Mouse (Mus musculus) heart, postnatal 0 days (tissue): Measurements from ENCODE around the gene Plscr3. TPM values are rescaled to one million over a fixed set of nuclear protein-coding genes. Genes with fewer than 3 reads are reported as not detected.

Experiments
- ATAC-seq: fragments of 200-750 bp; cut with Nextera tagmentation; 2 replicates; pipeline ENCODE4 v1.8.0; 2017; ENCODE audit warnings: low read depth, moderate number of reproducible peaks, moderate library complexity; ENCODE audit not compliant: insufficient read depth
- DNase-seq: peaks from one replicate; pipeline ENCODE4 v3.0.0-alpha.2; 2016; ENCODE audit warnings: low spot score
- H3K27ac ChIP-seq: fragments of 300-500 bp; sonication (generic); 2 replicates; pipeline ENCODE4 v1.5.1; 2014; ENCODE audit warnings: low read depth, mild to moderate bottlenecking
- H3K27me3 ChIP-seq: fragments of 300-500 bp; sonication (generic); 2 replicates; pipeline ENCODE4 v1.6.1; 2014; ENCODE audit warnings: low read length, mixed read lengths; ENCODE audit not compliant: control insufficient read depth, insufficient read depth
- H3K36me3 ChIP-seq: fragments of 300-500 bp; sonication (generic); replicated peaks from 2 replicates; pipeline ENCODE4 v1.6.1; 2014; ENCODE audit warnings: low read length, mixed read lengths; ENCODE audit not compliant: control insufficient read depth, insufficient read depth
- H3K4me1 ChIP-seq: fragments of 300-500 bp; sonication (generic); 2 replicates; pipeline ENCODE4 v1.6.1; 2014; ENCODE audit warnings: antibody characterized with exemption; ENCODE audit not compliant: control insufficient read depth, insufficient read depth
- H3K4me2 ChIP-seq: fragments of 300-500 bp; sonication (generic); 2 replicates; pipeline ENCODE4 v1.6.1; 2014; ENCODE audit warnings: low read depth, mild to moderate bottlenecking, low read length, moderate library complexity
- H3K4me3 ChIP-seq: fragments of 300-500 bp; sonication (generic); 2 replicates; pipeline ENCODE4 v1.5.1; 2014; ENCODE audit warnings: low read depth, low read length
- H3K9ac ChIP-seq: fragments of 300-500 bp; sonication (generic); replicated peaks from 2 replicates; pipeline ENCODE4 v1.6.1; 2014; ENCODE audit warnings: low read depth, low read length, mixed read lengths
- H3K9me3 ChIP-seq: fragments of 300-500 bp; sonication (generic); replicated peaks from 2 replicates; pipeline ENCODE4 v1.6.1; 2016; ENCODE audit warnings: low read length; ENCODE audit not compliant: control insufficient read depth
- CTCF ChIP-seq: IDR thresholded peaks from 2 replicates; pipeline ENCODE4 v1.5.1; 2016; ENCODE audit warnings: antibody characterized with exemption, control low read depth, low read depth
- EP300 ChIP-seq: IDR thresholded peaks from 2 replicates; pipeline ENCODE4 v1.6.1; 2016; ENCODE audit warnings: antibody characterized with exemption, low read depth
- WGBS: fragments of 180-500 bp; shearing (Covaris S2); extraction: QIAGEN DNeasy Blood & Tissue Kit; methylation state at CpG from one replicate; pipeline ENCODE4 v1.1.7; 2014; 5-methylcytosine and 5-hydroxymethylcytosine counted together
- microRNA-seq: library from miRNA; unstranded; fragments of <30 nt; microRNA quantifications from one replicate; pipeline ENCODE4, GENCODE M21; 2016
- polyA plus RNA-seq: library from polyadenylated mRNA; unstranded; fragments of >200 nt; fragmentation: Nextera tagmentation; extraction: Ambion mirVana; gene quantifications from 2 replicates; pipeline ENCODE4 v1.2.1, GENCODE M21; 2015
- total RNA-seq: library from RNA; depleted of rRNA; stranded (reverse); fragments of >200 nt; gene quantifications from 2 replicates; pipeline ENCODE4 v1.2.3, GENCODE M21; 2014; ENCODE audit warnings: low replicate concordance; rRNA removed

Plscr3 gene
- total and polyA plus RNA-seq, 2 experiments from 2014 or later = 50.9 to 62.3 TPM

DNA sequence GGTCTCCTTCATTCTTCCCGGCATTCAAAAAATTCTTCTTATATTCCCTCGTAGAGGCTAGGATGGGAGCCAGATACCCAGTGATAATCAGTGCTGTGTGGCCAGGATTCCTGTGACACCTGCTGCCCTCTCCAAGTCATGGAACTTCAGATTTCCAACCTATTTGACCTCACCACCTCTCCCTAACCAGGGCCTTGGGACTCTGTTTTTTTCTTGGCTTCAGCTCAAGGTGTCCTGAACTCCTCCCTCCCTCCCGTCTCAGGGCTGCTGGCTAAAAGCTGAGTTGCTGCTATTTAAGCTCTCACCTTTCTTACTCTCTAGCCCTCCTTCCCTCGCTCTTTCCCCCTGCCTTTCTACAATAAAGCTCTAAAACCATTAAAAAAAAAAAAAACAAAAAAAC is 53.7 kb downstream of the Plscr3 start:
- peak overlapping the region; percentile 83 for H3K4me2 ChIP-seq
- TF ChIP-seq CTCF = no peak
- TF ChIP-seq EP300 = no peak
- H3K9me3 ChIP-seq = no peaks in the 10 kb centered on the region
- ATAC-seq (no peak), DNase-seq (no peak)
- H3K4me3 ChIP-seq = peak overlapping the region; percentile 72
- no peak overlapping the region for H3K27ac ChIP-seq
- 35% methylated on average over 4 of the region's 4 CpGs for WGBS
- H3K4me1 ChIP-seq = peaks cover 18% of the 10 kb centered on the region; the same call in 1 of the 2 replicates
- no peaks in the 10 kb centered on the region for H3K27me3 ChIP-seq
- H3K36me3 ChIP-seq = peaks cover 11% of the 10 kb centered on the region
- H3K9ac ChIP-seq = no peak overlapping the region; the same call in none of the 2 replicates

DNA sequence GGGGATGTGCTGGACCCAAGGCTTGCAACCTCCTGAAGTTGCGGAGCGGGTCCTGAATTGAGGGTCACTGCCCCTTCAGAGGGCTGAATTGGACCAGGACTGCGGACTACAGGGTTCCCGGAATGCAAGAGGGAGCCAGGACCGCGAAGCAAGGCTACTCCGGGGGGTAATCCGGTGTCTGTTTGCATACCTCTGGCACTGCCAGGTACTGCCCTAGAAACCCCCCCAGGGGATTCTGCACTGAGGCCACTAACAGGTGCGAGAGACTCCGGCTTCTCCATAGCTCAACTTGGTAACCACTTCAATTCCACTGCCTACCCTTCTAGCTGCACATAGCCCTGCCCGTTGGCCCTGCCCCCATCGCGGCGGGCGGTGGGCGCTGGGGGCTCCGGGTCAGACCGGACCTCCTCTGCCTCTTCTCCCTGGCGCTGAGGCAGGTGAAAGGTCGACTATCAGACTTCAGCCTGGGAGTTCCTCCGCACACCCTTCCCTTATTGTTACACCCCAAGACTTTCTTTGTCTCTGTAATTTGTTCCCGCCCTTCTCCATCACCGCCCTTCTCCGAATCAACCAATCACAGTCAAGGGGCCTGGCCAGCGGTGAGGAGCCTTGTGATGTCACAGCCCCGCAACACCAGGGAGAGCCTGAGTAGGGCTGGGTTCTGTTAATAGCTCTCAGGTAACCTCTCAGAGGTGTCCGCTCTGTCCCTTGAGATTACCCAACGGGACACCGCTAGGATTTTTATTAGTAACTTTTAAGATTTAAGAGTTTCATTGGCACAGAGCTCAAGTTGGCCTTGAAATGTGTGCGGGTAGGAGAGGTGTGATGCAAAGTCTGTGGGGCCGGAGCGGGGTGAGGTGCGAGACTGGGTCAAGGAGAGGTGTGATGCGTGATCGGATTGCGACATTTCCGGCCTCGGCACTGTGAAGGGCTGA is 54.6 kb downstream of the Plscr3 start, which contains the start of the genes 2810408A11Rik and Neurl4:
Gene 2810408A11Rik (minus strand): TSS at position 517 of the 935 bp plus-strand sequence.
Gene Neurl4 (plus strand): TSS at position 602 of the 935 bp plus-strand sequence.
- DNase-seq (peak; percentile 96), ATAC-seq (peak; percentile 89)
- under 1% methylated on average over 38 of the region's 38 CpGs for WGBS
- Histone ChIP-seq H3K36me3 (peaks cover 17% of the 10 kb centered on the region), H3K4me3 (peak within 1 kb of the TSS; percentile 72), H3K4me1 (peaks cover 18% of the 10 kb centered on the region; the same call in 1 of the 2 replicates), H3K27ac (peak within 1 kb of the TSS; percentile 95), H3K4me2 (peak within 1 kb of the TSS; percentile 83), H3K27me3 (no peaks in the 10 kb centered on the region), H3K9ac (peak within 1 kb of the TSS; percentile 85), H3K9me3 (no peaks in the 10 kb centered on the region)
- no peak for TF ChIP-seq EP300
- no peak for TF ChIP-seq CTCF

DNA sequence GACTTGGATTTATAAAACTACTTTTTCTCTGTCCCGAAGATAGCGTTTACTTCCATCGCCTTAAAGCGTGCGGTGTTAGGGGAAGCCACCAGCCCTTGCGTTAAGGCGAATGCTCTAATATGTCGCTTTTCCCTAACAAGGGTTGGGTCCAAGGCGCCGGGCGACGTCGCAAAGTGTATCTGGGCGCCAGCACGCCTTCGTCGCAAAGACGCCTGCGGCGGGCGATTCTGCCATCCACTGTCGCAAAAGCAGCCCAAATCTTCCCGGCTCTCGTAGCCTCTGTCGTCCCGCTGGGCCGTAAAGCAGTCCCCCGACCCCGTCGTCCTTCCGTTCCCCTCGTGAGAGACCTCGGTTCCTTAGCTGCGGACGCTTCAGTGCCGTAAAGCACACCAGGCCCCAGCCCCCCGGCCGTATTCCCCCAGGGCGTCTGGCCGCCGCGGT is 55.2 kb downstream of the Plscr3 start:
- H3K27ac ChIP-seq = peak overlapping the region; percentile 95
- peak overlapping the region; percentile 72 for H3K4me3 ChIP-seq
- H3K4me2 ChIP-seq = peak overlapping the region; percentile 83
- peak overlapping the region; percentile 85 for H3K9ac ChIP-seq
- H3K4me1 ChIP-seq = peaks cover 18% of the 10 kb centered on the region; the same call in 1 of the 2 replicates
- no peaks in the 10 kb centered on the region for H3K27me3 ChIP-seq
- peaks cover 24% of the 10 kb centered on the region for H3K36me3 ChIP-seq
- ATAC-seq = peak; percentile 85
- H3K9me3 ChIP-seq = no peaks in the 10 kb centered on the region
- under 1% methylated on average over 42 of the region's 42 CpGs for WGBS
- TF ChIP-seq EP300 = 0 out of 2 replicates have a peak, but pooled peaks have one; percentile 38
- TF ChIP-seq CTCF = no peak
- DNase-seq = peak; percentile 98

Small RNA genes within 50 kb of the gene (microRNA-seq; reads per million reads assigned to microRNA genes)
- not detected for gene Mir6924

Other genes with a start within 250 kb of the Plscr3 start
Only the 30 nearest of the 43 such genes appear.
- 0.81 TPM in 1 of 2 replicates, not detected in the other for gene Tnfsf13, start 160.6 kb upstream of the Plscr3 start, total RNA-seq
- gene Tnfsf13, start 160.6 kb upstream of the Plscr3 start, polyA plus RNA-seq = 0.57 and 0.89 TPM in 2 replicates
- 8.5 and 9.3 TPM in 2 replicates for gene Tnfsf12, start 150.5 kb upstream of the Plscr3 start, total RNA-seq
- gene Tnfsf12, start 150.5 kb upstream of the Plscr3 start, polyA plus RNA-seq = 5.3 and 5.5 TPM in 2 replicates
- 0.65 and 1.8 TPM in 2 replicates for gene Tnfsfm13, start 150.3 kb upstream of the Plscr3 start, total RNA-seq
- 2.8 and 3.0 TPM in 2 replicates for gene Tnfsfm13, start 150.3 kb upstream of the Plscr3 start, polyA plus RNA-seq
- 13.4 and 15.6 TPM in 2 replicates for gene Polr2a, start 87.7 kb upstream of the Plscr3 start, total RNA-seq
- gene Polr2a, start 87.7 kb upstream of the Plscr3 start, polyA plus RNA-seq = 6.2 and 6.6 TPM in 2 replicates
- not detected in 2 replicates for gene Slc35g3, start 84.4 kb upstream of the Plscr3 start, total RNA-seq
- gene Slc35g3, start 84.4 kb upstream of the Plscr3 start, polyA plus RNA-seq = 0.18 TPM in 1 of 2 replicates, not detected in the other
- gene Zbtb4, start 80.5 kb upstream of the Plscr3 start, total RNA-seq = 21.2 and 28.7 TPM in 2 replicates
- gene Zbtb4, start 80.5 kb upstream of the Plscr3 start, polyA plus RNA-seq = 2.6 and 2.9 TPM in 2 replicates
- 2.5 and 11.2 TPM in 2 replicates for gene Chrnb1, start 50.4 kb upstream of the Plscr3 start, total RNA-seq
- 2.7 and 3.1 TPM in 2 replicates for gene Chrnb1, start 50.4 kb upstream of the Plscr3 start, polyA plus RNA-seq
- gene Fgf11, start 44.5 kb upstream of the Plscr3 start, total RNA-seq = 5.3 and 5.7 TPM in 2 replicates
- 0.75 and 1.0 TPM in 2 replicates for gene Fgf11, start 44.5 kb upstream of the Plscr3 start, polyA plus RNA-seq
- gene Tmem102, start 40.8 kb upstream of the Plscr3 start, total RNA-seq = 0.43 and 2.7 TPM in 2 replicates
- gene Tmem102, start 40.8 kb upstream of the Plscr3 start, polyA plus RNA-seq = 2.6 TPM in 2 replicates
- not detected in 2 replicates for gene Gm39566, start 31.1 kb upstream of the Plscr3 start, total RNA-seq
- not detected in 2 replicates for gene Gm39566, start 31.1 kb upstream of the Plscr3 start, polyA plus RNA-seq
- not detected in 2 replicates for gene Spem2, start 27.9 kb upstream of the Plscr3 start, total RNA-seq
- gene Spem2, start 27.9 kb upstream of the Plscr3 start, polyA plus RNA-seq = not detected in 2 replicates
- gene Spem1, start 24.2 kb upstream of the Plscr3 start, total RNA-seq = not detected in 2 replicates
- gene Spem1, start 24.2 kb upstream of the Plscr3 start, polyA plus RNA-seq = not detected in 2 replicates
- 4.5 and 10.1 TPM in 2 replicates for gene Nlgn2, start 8.6 kb upstream of the Plscr3 start, total RNA-seq
- 0.89 TPM in 2 replicates for gene Nlgn2, start 8.6 kb upstream of the Plscr3 start, polyA plus RNA-seq
- 78.5 and 169 TPM in 2 replicates for gene Tmem256, start 7.9 kb upstream of the Plscr3 start, total RNA-seq
- 411 and 424 TPM in 2 replicates for gene Tmem256, start 7.9 kb upstream of the Plscr3 start, polyA plus RNA-seq
- 0.50 TPM in 1 of 2 replicates, not detected in the other for gene Tnk1, start 12.4 kb downstream of the Plscr3 start, total RNA-seq
- gene Tnk1, start 12.4 kb downstream of the Plscr3 start, polyA plus RNA-seq = not detected in 2 replicates
- not detected in 2 replicates for gene Tmem95, start 31.6 kb downstream of the Plscr3 start, total RNA-seq
- gene Tmem95, start 31.6 kb downstream of the Plscr3 start, polyA plus RNA-seq = not detected in 2 replicates
- gene Kctd11, start 35.0 kb downstream of the Plscr3 start, total RNA-seq = 2.3 and 9.4 TPM in 2 replicates
- 1.9 and 2.3 TPM in 2 replicates for gene Kctd11, start 35.0 kb downstream of the Plscr3 start, polyA plus RNA-seq
- gene Acap1, start 49.2 kb downstream of the Plscr3 start, total RNA-seq = 2.5 and 9.7 TPM in 2 replicates
- gene Acap1, start 49.2 kb downstream of the Plscr3 start, polyA plus RNA-seq = 2.5 TPM in 2 replicates
- 1.8 and 6.3 TPM in 2 replicates for gene 2810408A11Rik, start 54.6 kb downstream of the Plscr3 start, total RNA-seq
- 2.8 and 3.9 TPM in 2 replicates for gene 2810408A11Rik, start 54.6 kb downstream of the Plscr3 start, polyA plus RNA-seq
- 39.2 and 59.5 TPM in 2 replicates for gene Neurl4, start 54.7 kb downstream of the Plscr3 start, total RNA-seq
- 3.6 and 4.5 TPM in 2 replicates for gene Neurl4, start 54.7 kb downstream of the Plscr3 start, polyA plus RNA-seq
- gene Gps2, start 67.5 kb downstream of the Plscr3 start, total RNA-seq = 48.6 and 72.4 TPM in 2 replicates
- gene Gps2, start 67.5 kb downstream of the Plscr3 start, polyA plus RNA-seq = 37.1 and 38.1 TPM in 2 replicates
- gene Eif5a, start 75.6 kb downstream of the Plscr3 start, total RNA-seq = 469 and 504 TPM in 2 replicates
- 961 and 973 TPM in 2 replicates for gene Eif5a, start 75.6 kb downstream of the Plscr3 start, polyA plus RNA-seq
- 16.0 and 25.6 TPM in 2 replicates for gene Ybx2, start 89.4 kb downstream of the Plscr3 start, total RNA-seq
- 4.9 and 7.9 TPM in 2 replicates for gene Ybx2, start 89.4 kb downstream of the Plscr3 start, polyA plus RNA-seq
- 235 and 267 TPM in 2 replicates for gene Slc2a4, start 101.8 kb downstream of the Plscr3 start, total RNA-seq
- gene Slc2a4, start 101.8 kb downstream of the Plscr3 start, polyA plus RNA-seq = 89.2 and 89.7 TPM in 2 replicates
- gene Cldn7, start 118.4 kb downstream of the Plscr3 start, total RNA-seq = 0.93 TPM in 1 of 2 replicates, not detected in the other
- gene Cldn7, start 118.4 kb downstream of the Plscr3 start, polyA plus RNA-seq = 0.64 and 1.8 TPM in 2 replicates
- gene Ctdnep1, start 134.8 kb downstream of the Plscr3 start, total RNA-seq = 43.0 and 45.6 TPM in 2 replicates
- gene Ctdnep1, start 134.8 kb downstream of the Plscr3 start, polyA plus RNA-seq = 24.8 and 25.5 TPM in 2 replicates
- 77.7 and 108 TPM in 2 replicates for gene Elp5, start 136.1 kb downstream of the Plscr3 start, total RNA-seq
- gene Elp5, start 136.1 kb downstream of the Plscr3 start, polyA plus RNA-seq = 89.8 and 96.1 TPM in 2 replicates
- 208 and 305 TPM in 2 replicates for gene Gabarap, start 144.8 kb downstream of the Plscr3 start, total RNA-seq
- 472 and 510 TPM in 2 replicates for gene Gabarap, start 144.8 kb downstream of the Plscr3 start, polyA plus RNA-seq
- gene Phf23, start 149.4 kb downstream of the Plscr3 start, total RNA-seq = 27.4 and 54.8 TPM in 2 replicates
- 30.3 and 34.2 TPM in 2 replicates for gene Phf23, start 149.4 kb downstream of the Plscr3 start, polyA plus RNA-seq
- gene Dvl2, start 154.2 kb downstream of the Plscr3 start, total RNA-seq = 10.8 TPM in 2 replicates
- gene Dvl2, start 154.2 kb downstream of the Plscr3 start, polyA plus RNA-seq = 6.5 and 7.5 TPM in 2 replicates